Mouse (Mus musculus): ENCODE results near the gene Armc2.

Gene Armc2

DNA sequence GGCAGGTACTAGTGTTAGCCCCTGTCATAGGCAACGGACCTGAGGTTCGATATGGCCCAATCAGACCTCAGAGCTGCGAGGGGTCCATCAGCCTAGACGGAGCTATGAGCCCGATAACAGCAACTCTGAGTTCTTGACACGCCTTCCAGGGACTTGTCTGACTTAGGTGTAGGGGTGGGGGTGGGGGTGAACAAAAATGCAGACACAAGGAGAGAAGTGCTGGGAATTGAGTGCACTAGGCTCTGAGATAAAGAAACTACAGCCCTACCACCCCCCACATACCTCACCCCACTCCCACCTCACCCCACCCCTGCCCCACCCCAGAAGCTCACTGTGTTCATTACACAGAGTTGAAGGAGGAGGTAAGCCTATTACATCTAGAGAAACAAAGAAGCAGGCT lies 32.8 kb upstream of the Armc2 start:
- H3K36me3 ChIP-seq (ENCODE audit: insufficient read depth, low read length), result no peaks in the 10 kb centered on the region
- no peak overlapping the region for H3K4me3 ChIP-seq (replicated peaks; ENCODE audit: low read length)
- no peaks in the 10 kb centered on the region for H3K4me1 ChIP-seq (replicated peaks; ENCODE audit: low read depth, low read length)
- TF ChIP-seq POU5F1 (IDR thresholded peaks at IDR 0.05; ENCODE audit: borderline replicate concordance, low read length), result no peak
- no peak for TF ChIP-seq NANOG (IDR thresholded peaks at IDR 0.05; ENCODE audit: borderline replicate concordance, low read length)
- TF ChIP-seq CTCF (conservative IDR thresholded peaks at IDR 0.05; ENCODE audit: low read length), result no peak
- peaks cover 9% of the 10 kb centered on the region; the same call in 1 of the 2 replicates for H3K27me3 ChIP-seq (ENCODE audit: insufficient read depth, low read length)
- no peaks in the 10 kb centered on the region for H3K9me3 ChIP-seq (ENCODE audit: low read length)

DNA sequence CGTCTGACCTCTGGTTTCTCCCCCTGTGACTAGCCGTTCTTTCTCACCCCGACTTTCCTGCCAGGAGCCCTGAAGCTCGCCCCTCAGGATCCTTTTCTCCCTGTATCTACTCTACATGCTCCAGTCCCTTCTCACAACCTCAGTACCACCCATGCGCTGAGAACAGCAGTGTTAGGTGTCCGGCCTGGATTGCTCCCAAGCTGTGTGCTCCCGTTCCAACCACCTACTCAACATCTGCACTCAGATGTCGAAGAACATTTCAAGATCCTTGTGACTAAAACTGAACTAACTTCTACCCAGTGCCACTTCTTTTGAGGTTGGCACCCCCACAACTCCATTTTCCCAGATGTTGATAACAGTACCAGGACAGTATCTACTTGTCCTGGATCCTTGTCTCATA lies 30.4 kb upstream of the Armc2 start:
- H3K4me1 ChIP-seq (replicated peaks; ENCODE audit: low read depth, low read length), result no peaks in the 10 kb centered on the region
- H3K27me3 ChIP-seq (ENCODE audit: insufficient read depth, low read length), result peaks cover 11% of the 10 kb centered on the region; the same call in 1 of the 2 replicates
- H3K4me3 ChIP-seq (replicated peaks; ENCODE audit: low read length), result no peak overlapping the region
- no peaks in the 10 kb centered on the region for H3K9me3 ChIP-seq (ENCODE audit: low read length)
- TF ChIP-seq NANOG (IDR thresholded peaks at IDR 0.05; ENCODE audit: borderline replicate concordance, low read length) (no peak), CTCF (conservative IDR thresholded peaks at IDR 0.05; ENCODE audit: low read length) (no peak), POU5F1 (IDR thresholded peaks at IDR 0.05; ENCODE audit: borderline replicate concordance, low read length) (no peak)
- no peaks in the 10 kb centered on the region for H3K36me3 ChIP-seq (ENCODE audit: insufficient read depth, low read length)

DNA sequence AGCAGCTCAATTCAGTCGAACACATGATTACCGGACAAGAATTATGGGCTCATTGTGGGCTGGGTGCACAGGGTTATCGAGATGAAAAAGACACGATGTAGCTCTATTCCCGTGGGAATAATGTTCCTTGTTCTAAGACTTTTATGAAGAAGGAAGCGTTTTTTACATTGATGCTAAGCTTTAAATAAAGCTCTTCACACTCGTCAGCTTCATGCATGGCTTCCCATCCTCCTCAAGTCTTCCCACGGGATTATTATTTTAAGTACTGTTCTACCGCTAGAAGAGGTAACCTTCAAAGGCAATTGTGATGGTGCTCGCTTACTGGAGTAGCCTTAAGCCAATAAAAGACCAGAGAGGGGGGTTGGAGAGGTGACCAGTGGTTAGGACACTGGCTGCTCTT lies 26.3 kb upstream of the Armc2 start:
- TF ChIP-seq NANOG (IDR thresholded peaks at IDR 0.05; ENCODE audit: borderline replicate concordance, low read length) (no peak), CTCF (conservative IDR thresholded peaks at IDR 0.05; ENCODE audit: low read length) (no peak)
- no peaks in the 10 kb centered on the region for H3K36me3 ChIP-seq (ENCODE audit: insufficient read depth, low read length)
- peaks cover 14% of the 10 kb centered on the region; the same call in 1 of the 2 replicates for H3K27me3 ChIP-seq (ENCODE audit: insufficient read depth, low read length)
- H3K4me1 ChIP-seq (replicated peaks; ENCODE audit: low read depth, low read length), result no peaks in the 10 kb centered on the region
- H3K4me3 ChIP-seq (replicated peaks; ENCODE audit: low read length), result no peak overlapping the region
- H3K9me3 ChIP-seq (ENCODE audit: low read length), result no peaks in the 10 kb centered on the region

DNA sequence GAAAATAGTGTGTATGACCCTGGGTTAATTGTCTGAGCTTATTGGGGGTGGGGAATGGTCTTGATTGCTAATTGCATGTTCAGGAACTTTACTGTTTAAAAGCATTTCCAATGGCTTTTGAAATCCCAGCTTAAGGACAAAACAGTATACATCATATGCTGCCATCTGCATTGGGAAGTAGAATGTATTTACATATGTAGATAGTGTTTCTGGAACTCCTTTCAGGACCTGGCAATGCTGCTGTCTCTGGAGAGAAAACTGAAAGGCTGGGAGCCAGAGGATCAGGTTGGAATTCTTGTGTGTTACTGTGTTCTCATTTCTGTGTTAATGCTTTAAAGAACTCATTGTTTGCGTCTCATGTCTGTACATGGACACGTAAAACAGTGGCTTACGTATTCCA lies 25.1 kb upstream of the Armc2 start:
- Histone ChIP-seq H3K9me3 (ENCODE audit: low read length) (no peaks in the 10 kb centered on the region), H3K4me1 (replicated peaks; ENCODE audit: low read depth, low read length) (no peaks in the 10 kb centered on the region), H3K4me3 (replicated peaks; ENCODE audit: low read length) (no peak overlapping the region), H3K36me3 (ENCODE audit: insufficient read depth, low read length) (no peaks in the 10 kb centered on the region), H3K27me3 (ENCODE audit: insufficient read depth, low read length) (peaks cover 14% of the 10 kb centered on the region; the same call in 1 of the 2 replicates)
- no peak for TF ChIP-seq CTCF (conservative IDR thresholded peaks at IDR 0.05; ENCODE audit: low read length)
- no peak for TF ChIP-seq POU5F1 (IDR thresholded peaks at IDR 0.05; ENCODE audit: borderline replicate concordance, low read length)

DNA sequence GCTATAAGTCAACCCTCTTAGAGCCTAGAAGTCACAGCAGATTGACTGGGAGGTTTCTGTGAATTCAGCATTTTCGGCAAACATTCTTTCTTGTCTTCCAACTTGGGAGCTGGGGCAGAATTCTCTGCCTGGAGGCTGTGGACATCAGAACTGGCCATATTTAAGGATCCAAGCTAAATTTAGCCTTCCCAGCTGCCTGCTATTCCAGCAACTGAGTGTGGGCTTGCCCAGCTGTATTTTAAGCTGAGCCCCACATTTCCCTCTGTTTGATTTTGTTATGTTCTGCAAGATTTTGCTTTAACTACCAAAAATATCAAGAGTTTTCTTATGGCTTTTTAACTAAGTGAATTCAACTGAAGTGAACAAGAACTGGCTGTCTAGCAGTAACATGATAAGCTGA lies 24.6 kb upstream of the Armc2 start:
- Histone ChIP-seq H3K27me3 (ENCODE audit: insufficient read depth, low read length) (peaks cover 14% of the 10 kb centered on the region; the same call in 1 of the 2 replicates), H3K9me3 (ENCODE audit: low read length) (no peaks in the 10 kb centered on the region), H3K4me1 (replicated peaks; ENCODE audit: low read depth, low read length) (no peaks in the 10 kb centered on the region), H3K36me3 (ENCODE audit: insufficient read depth, low read length) (no peaks in the 10 kb centered on the region), H3K4me3 (replicated peaks; ENCODE audit: low read length) (no peak overlapping the region)
- no peak for TF ChIP-seq POU5F1 (IDR thresholded peaks at IDR 0.05; ENCODE audit: borderline replicate concordance, low read length)
- no peak for TF ChIP-seq CTCF (conservative IDR thresholded peaks at IDR 0.05; ENCODE audit: low read length)
- no peak for TF ChIP-seq NANOG (IDR thresholded peaks at IDR 0.05; ENCODE audit: borderline replicate concordance, low read length)

DNA sequence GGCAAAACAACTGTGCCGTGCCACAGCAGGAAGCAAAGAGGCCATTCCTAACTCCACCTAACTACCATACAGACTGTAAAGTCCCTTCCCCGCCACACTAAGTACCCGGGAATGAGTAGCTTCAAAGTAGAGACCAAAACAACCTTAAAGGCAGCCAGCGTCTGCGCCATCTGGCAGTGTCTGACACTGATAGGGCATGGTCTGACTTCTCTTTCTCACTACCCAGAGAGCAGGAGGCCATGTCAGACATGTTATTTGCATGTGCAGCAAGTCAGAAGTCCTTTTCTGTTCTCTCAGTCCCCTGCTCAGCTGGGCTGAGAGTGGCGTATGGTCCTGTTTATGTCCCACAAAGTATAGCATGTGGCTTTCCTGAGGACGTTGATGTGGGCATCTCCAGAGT lies 23.8 kb upstream of the Armc2 start:
- no peak for TF ChIP-seq POU5F1 (IDR thresholded peaks at IDR 0.05; ENCODE audit: borderline replicate concordance, low read length)
- no peak for TF ChIP-seq CTCF (conservative IDR thresholded peaks at IDR 0.05; ENCODE audit: low read length)
- no peak for TF ChIP-seq NANOG (IDR thresholded peaks at IDR 0.05; ENCODE audit: borderline replicate concordance, low read length)
- Histone ChIP-seq H3K4me1 (replicated peaks; ENCODE audit: low read depth, low read length) (no peaks in the 10 kb centered on the region), H3K4me3 (replicated peaks; ENCODE audit: low read length) (no peak overlapping the region), H3K36me3 (ENCODE audit: insufficient read depth, low read length) (no peaks in the 10 kb centered on the region), H3K9me3 (ENCODE audit: low read length) (no peaks in the 10 kb centered on the region), H3K27me3 (ENCODE audit: insufficient read depth, low read length) (peaks cover 13% of the 10 kb centered on the region)

DNA sequence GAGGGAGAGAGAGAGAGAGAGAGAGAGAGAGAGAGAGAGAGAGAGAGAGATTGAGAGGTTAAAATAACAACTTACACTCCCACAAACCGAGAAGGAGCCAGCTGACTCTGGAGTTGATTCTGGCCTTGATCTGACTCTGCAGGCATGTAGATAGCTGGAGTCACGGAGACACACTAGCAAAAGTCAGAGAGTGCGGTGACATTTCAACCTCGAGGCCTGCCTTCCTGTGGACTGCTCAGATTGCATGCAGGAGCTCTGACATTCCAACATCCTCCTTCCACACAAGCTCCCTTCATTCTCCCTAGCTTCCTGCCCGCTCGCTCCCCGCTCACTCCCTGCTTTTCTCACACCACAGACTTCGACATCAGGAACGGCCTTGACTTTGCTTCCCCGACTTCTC lies 20.3 kb upstream of the Armc2 start:
- TF ChIP-seq NANOG (IDR thresholded peaks at IDR 0.05; ENCODE audit: borderline replicate concordance, low read length), result no peak
- no peak for TF ChIP-seq CTCF (conservative IDR thresholded peaks at IDR 0.05; ENCODE audit: low read length)
- TF ChIP-seq POU5F1 (IDR thresholded peaks at IDR 0.05; ENCODE audit: borderline replicate concordance, low read length), result no peak
- no peak overlapping the region for H3K4me3 ChIP-seq (replicated peaks; ENCODE audit: low read length)
- no peaks in the 10 kb centered on the region for H3K36me3 ChIP-seq (ENCODE audit: insufficient read depth, low read length)
- H3K9me3 ChIP-seq (ENCODE audit: low read length), result no peaks in the 10 kb centered on the region
- H3K4me1 ChIP-seq (replicated peaks; ENCODE audit: low read depth, low read length), result no peaks in the 10 kb centered on the region
- H3K27me3 ChIP-seq (ENCODE audit: insufficient read depth, low read length), result peaks cover 27% of the 10 kb centered on the region

DNA sequence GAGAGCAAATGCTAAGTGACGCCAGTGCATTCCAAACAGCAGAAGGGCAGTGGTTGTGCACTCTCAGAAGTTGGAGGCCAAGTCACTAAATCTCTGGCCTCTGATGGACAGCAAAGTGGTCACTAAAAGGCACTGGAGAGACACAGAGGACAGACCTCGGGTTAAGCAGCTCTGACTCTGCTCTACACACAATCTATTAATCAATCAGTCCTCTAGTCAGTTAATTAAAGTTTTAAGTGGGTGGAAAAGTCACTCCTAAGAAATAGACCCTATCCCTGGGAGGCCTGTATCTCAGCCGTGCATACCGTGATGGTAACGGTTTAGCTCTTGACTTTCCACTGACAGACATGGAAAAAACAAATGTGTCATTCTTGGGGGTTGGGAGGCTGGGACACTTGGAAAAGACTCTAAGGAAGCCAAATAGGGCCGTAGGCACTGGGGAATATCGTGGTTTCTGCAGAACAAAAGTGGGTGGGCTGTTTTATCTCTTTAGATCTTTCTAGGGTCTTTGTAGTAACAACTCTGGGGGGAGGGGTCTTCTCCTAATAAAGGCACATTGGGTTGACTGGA lies 19.1 kb upstream of the Armc2 start:
- TF ChIP-seq CTCF (conservative IDR thresholded peaks at IDR 0.05; ENCODE audit: low read length), result no peak
- no peak for TF ChIP-seq NANOG (IDR thresholded peaks at IDR 0.05; ENCODE audit: borderline replicate concordance, low read length)
- no peak for TF ChIP-seq POU5F1 (IDR thresholded peaks at IDR 0.05; ENCODE audit: borderline replicate concordance, low read length)
- Histone ChIP-seq H3K4me3 (replicated peaks; ENCODE audit: low read length) (no peak overlapping the region), H3K27me3 (ENCODE audit: insufficient read depth, low read length) (peaks cover 29% of the 10 kb centered on the region), H3K4me1 (replicated peaks; ENCODE audit: low read depth, low read length) (peaks cover 4% of the 10 kb centered on the region; the same call in 1 of the 2 replicates), H3K9me3 (ENCODE audit: low read length) (no peaks in the 10 kb centered on the region), H3K36me3 (ENCODE audit: insufficient read depth, low read length) (no peaks in the 10 kb centered on the region)

DNA sequence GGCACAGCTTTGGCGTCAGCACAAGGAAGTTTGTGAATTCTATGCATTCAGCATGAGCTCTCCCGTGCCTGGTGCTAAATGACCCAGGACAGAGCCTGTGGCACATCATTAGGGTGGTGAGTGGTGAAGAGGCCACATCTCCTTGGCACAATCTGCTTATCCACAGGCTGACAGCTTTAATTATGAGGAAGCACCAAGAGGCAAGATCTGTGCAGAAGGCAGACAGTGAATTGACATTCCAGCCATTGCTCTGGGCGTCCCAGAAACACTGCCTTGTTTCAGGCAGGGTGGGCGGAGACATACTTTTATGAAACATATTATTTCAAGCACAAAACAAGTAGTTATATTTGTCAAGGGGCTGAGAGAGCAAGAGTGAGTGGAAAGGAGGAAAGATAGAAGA lies 18.6 kb upstream of the Armc2 start:
- H3K36me3 ChIP-seq (ENCODE audit: insufficient read depth, low read length), result no peaks in the 10 kb centered on the region
- H3K9me3 ChIP-seq (ENCODE audit: low read length), result no peaks in the 10 kb centered on the region
- TF ChIP-seq NANOG (IDR thresholded peaks at IDR 0.05; ENCODE audit: borderline replicate concordance, low read length) (no peak), POU5F1 (IDR thresholded peaks at IDR 0.05; ENCODE audit: borderline replicate concordance, low read length) (no peak), CTCF (conservative IDR thresholded peaks at IDR 0.05; ENCODE audit: low read length) (no peak)
- H3K4me1 ChIP-seq (replicated peaks; ENCODE audit: low read depth, low read length), result peaks cover 4% of the 10 kb centered on the region; the same call in 1 of the 2 replicates
- H3K4me3 ChIP-seq (replicated peaks; ENCODE audit: low read length), result no peak overlapping the region
- peaks cover 29% of the 10 kb centered on the region for H3K27me3 ChIP-seq (ENCODE audit: insufficient read depth, low read length)
